Mouse (Mus musculus) small intestine, adult 2 months (tissue): ENCODE data around the gene Smarcc2. TPM values are rescaled to one million over a fixed set of nuclear protein-coding genes. Genes with fewer than 3 reads are reported as not detected.

ENCODE experiments used
- H3K27ac ChIP-seq: fragments of 200-500 bp; 2 replicates; pipeline ENCODE4 v1.5.1; 2012; ENCODE audit warnings: low read depth, low read length, control low read depth, inconsistent platforms; ENCODE audit not compliant: insufficient read depth
- H3K27me3 ChIP-seq: fragments of 200-500 bp; 2 replicates; pipeline ENCODE4 v1.6.1; 2012; ENCODE audit warnings: mild to moderate bottlenecking, moderate library complexity, low read length, inconsistent platforms; ENCODE audit not compliant: control insufficient read depth, insufficient read depth
- H3K36me3 ChIP-seq: fragments of 200-500 bp; 2 replicates; pipeline ENCODE4 v1.6.1; 2012; ENCODE audit warnings: mild to moderate bottlenecking, low read length, control low read depth, inconsistent platforms; ENCODE audit not compliant: control insufficient read depth, insufficient read depth
- H3K4me1 ChIP-seq: fragments of 200-500 bp; 2 replicates; pipeline ENCODE4 v1.6.1; 2012; ENCODE audit warnings: low read length, inconsistent platforms, mixed read lengths; ENCODE audit not compliant: control insufficient read depth, insufficient read depth, insufficient read length
- H3K4me3 ChIP-seq: fragments of 200-500 bp; 2 replicates; pipeline ENCODE4 v1.5.1; 2012; ENCODE audit warnings: low read depth, mild to moderate bottlenecking, control low read depth, inconsistent platforms, low read length, moderate library complexity
- CTCF ChIP-seq: fragments of 200-500 bp; IDR thresholded peaks from 2 replicates; pipeline ENCODE4 v1.5.1; 2012; ENCODE audit warnings: low read depth, mild to moderate bottlenecking, control low read depth, inconsistent platforms, low read length, moderate library complexity, mixed read lengths; ENCODE audit not compliant: insufficient replicate concordance, insufficient read length; ENCODE audit errors: extremely low read depth
- POLR2A ChIP-seq: fragments of 200-500 bp; IDR thresholded peaks from 2 replicates; pipeline ENCODE4 v1.6.1; 2012; ENCODE audit warnings: low read depth, mild to moderate bottlenecking, control low read depth, inconsistent platforms, low read length, moderate library complexity
- WGBS: fragments of 180-500 bp; shearing (Covaris S2); methylation state at CpG from one replicate; pipeline ENCODE4 v1.1.7; 2018; 5-methylcytosine and 5-hydroxymethylcytosine counted together
- polyA plus RNA-seq: library from polyadenylated mRNA; depleted of rRNA; stranded (reverse); fragments of >200 nt; gene quantifications from 2 replicates; pipeline ENCODE4 v1.2.3, GENCODE M21; 2012

Smarcc2 gene
- polyA plus RNA-seq, 1 experiment = 98.4 TPM

DNA sequence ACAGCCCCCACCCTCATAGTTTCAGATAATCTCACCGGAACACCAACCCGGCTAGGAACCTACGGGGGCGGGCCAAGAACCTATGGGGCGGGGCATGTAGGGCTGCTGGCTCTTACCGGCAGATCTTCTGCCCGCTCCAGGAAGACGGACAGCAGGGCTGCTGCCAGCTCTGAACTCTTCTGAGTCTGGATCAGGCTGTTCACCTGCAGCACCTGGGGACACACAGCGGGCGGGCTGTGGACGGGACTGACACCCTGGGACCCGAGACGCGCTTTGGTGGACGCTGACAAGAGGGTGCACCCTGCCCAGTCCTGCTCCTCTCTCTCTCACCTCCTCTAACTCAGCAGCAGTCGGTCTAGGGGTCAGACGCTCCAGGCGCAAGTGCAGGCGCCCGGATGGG, 57.0 kb downstream of the Smarcc2 start:
- H3K36me3 ChIP-seq = peaks cover 40% of the 10 kb centered on the region
- no peaks in the 10 kb centered on the region for H3K27me3 ChIP-seq
- no peaks in the 10 kb centered on the region for H3K4me1 ChIP-seq
- 60% methylated on average over 20 of the region's 20 CpGs for WGBS
- no peak overlapping the region for H3K27ac ChIP-seq
- TF ChIP-seq CTCF = no peak
- no peak overlapping the region for H3K4me3 ChIP-seq

DNA sequence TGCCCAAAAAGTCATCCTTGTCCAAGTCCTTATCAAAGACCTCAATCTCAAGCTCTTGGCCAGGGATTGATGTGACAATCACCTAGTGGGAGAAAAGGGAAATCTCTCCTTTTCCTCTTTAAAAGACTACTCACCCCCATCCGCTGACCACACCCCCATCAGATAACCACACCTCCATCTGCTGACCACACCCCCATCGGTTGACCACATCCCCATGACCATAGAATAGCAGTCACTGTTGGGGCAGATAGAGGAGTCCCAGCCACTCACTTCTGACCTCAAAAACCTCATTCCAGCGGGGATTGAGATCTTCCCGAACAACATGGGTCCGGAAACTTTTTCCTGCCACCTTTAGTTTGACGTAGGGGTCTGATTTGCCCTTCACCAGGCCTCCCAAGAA, 57.6 kb downstream of the Smarcc2 start:
- no peaks in the 10 kb centered on the region for H3K27me3 ChIP-seq
- no peaks in the 10 kb centered on the region for H3K4me1 ChIP-seq
- no peak overlapping the region for H3K4me3 ChIP-seq
- H3K27ac ChIP-seq = no peak overlapping the region
- no peak for TF ChIP-seq POLR2A
- no peak for TF ChIP-seq CTCF
- H3K36me3 ChIP-seq = peaks cover 40% of the 10 kb centered on the region
- WGBS = 67% methylated on average over 6 of the region's 6 CpGs

DNA sequence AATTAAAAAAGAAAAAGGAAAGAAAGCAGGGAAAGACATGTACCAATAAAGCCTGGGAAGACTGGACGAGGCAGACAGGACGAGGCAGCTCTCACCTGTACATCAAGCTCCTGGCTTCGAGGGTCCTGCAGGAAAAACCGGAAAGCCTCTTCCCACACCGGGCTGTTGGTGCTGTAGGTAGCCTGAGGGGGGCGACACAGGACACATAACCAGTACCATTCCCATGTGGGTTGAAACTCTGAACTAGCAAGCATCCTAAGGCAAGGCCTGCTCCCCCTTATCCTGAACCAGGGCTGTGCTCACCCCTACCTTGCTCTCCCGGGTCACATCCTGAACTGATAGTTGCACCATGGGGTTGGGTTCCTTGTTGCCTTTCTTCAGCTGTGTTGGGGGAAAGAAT, 59.8 kb downstream of the Smarcc2 start:
- H3K27me3 ChIP-seq = no peaks in the 10 kb centered on the region
- H3K36me3 ChIP-seq = peaks cover 30% of the 10 kb centered on the region
- TF ChIP-seq POLR2A = no peak
- TF ChIP-seq CTCF = peak; percentile 27; the same call in 1 of the 2 replicates
- H3K4me3 ChIP-seq = no peak overlapping the region
- H3K27ac ChIP-seq = no peak overlapping the region
- H3K4me1 ChIP-seq = no peaks in the 10 kb centered on the region
- whole genome bisulfite sequencing = 76% methylated on average over 7 of the region's 7 CpGs

- no peak for TF ChIP-seq POLR2A
- TF ChIP-seq CTCF = no peak
- H3K4me1 ChIP-seq = no peaks in the 10 kb centered on the region
- WGBS = 91% methylated on average over 16 of the region's 16 CpGs
- H3K36me3 ChIP-seq = peaks cover 24% of the 10 kb centered on the region
- no peaks in the 10 kb centered on the region for H3K27me3 ChIP-seq
- no peak overlapping the region for H3K4me3 ChIP-seq
- no peak overlapping the region for H3K27ac ChIP-seq
These were observed 61.5 kb downstream of the Smarcc2 start for GRCm38 (mm10) chr10:128520591-128520990.

DNA sequence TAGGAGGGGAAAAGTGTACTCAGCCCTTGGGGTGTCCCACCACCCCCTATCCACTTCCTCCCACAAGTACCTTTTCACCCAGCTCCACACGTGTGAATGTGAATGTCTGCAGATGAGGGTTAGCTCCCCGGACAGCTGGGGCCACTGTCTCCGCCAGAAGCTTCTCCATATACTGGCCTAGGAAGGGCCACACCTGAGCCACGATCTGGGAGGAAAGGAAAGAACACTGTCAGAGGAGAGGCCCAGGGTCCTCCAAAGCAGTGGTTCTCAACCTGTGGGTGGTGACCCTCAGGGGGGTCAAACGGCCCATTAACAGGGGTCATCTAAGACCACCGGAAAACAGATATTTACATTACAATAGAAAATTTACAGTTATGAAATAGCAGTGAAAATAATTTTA, 63.3 kb downstream of the Smarcc2 start:
- Histone ChIP-seq H3K4me3 (no peak overlapping the region), H3K27ac (no peak overlapping the region), H3K36me3 (peaks cover 14% of the 10 kb centered on the region), H3K4me1 (no peaks in the 10 kb centered on the region), H3K27me3 (no peaks in the 10 kb centered on the region)
- TF ChIP-seq POLR2A (no peak), CTCF (no peak)
- 84% methylated on average over 6 of the region's 6 CpGs for WGBS

DNA sequence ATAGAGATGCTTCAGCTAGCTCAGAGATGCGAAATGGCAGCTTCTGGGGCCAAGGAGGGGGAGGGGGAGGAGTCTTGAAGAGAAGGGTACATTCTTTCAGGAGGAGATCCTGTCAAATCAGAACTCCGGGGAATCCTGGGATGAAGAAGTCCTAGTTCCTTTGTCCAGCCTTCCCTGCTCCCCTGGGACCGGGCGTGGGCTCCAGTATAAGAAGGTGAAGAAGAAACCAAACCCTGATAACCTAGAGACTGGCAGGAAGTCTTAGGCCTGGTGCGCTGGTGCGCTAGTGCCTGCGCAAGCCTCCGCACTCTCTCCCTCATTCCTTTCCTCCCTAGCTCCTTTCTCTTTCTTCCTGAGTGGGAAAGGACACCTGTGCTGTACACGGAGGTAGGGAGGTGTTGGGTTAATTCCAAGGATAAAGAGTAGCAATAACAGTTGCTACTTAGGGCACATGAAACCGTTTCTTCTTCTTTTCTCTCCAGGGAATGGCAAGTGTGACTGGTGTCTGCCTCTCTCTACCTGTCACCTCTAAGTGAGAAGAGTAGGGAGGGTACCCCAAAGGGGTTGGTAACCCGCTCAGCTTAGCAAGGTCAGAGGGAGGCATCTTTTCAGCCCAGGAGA, 65.2 kb downstream of the Smarcc2 start:
- TF ChIP-seq CTCF (no peak), POLR2A (0 out of 2 replicates have a peak, but pooled peaks have one; percentile 3)
- H3K27me3 ChIP-seq = no peaks in the 10 kb centered on the region
- H3K36me3 ChIP-seq = peaks cover 6% of the 10 kb centered on the region; the same call in 1 of the 2 replicates
- 43% methylated on average over 11 of the region's 11 CpGs for WGBS
- H3K4me1 ChIP-seq = no peaks in the 10 kb centered on the region
- peak overlapping the region; percentile 69 for H3K27ac ChIP-seq
- H3K4me3 ChIP-seq = peak overlapping the region; percentile 81

GRCm38 (mm10) chr10:128524732-128525662, 65.9 kb downstream of the Smarcc2 start:
- Histone ChIP-seq H3K27me3 (no peaks in the 10 kb centered on the region), H3K27ac (peak overlapping the region; percentile 69), H3K4me3 (peak overlapping the region; percentile 81), H3K4me1 (no peaks in the 10 kb centered on the region), H3K36me3 (peaks cover 6% of the 10 kb centered on the region; the same call in 1 of the 2 replicates)
- TF ChIP-seq CTCF (no peak), POLR2A (no peak; the same call in none of the 2 replicates)
- WGBS = under 1% methylated on average over 58 of the region's 58 CpGs
